Comparison of ENCODE assay signal across 8 mouse cellular contexts in genomic region chr16:95702562-95703545, GRCm38 (mm10). TPM values are rescaled to one million over a fixed set of nuclear protein-coding genes. Genes with fewer than 3 reads are reported as not detected.
DNase-seq lines count a peak whose midpoint lies in the region; ATAC-seq lines count a peak whose summit lies in the region.

No protein-coding gene starts in this region.

- peaks cover 31% of the 10 kb centered on the region for H3K4me1 ChIP-seq in hindbrain, embryonic 10.5 days (replicated peaks)
- H3K4me1 ChIP-seq in liver, embryonic 12.5 days, result peaks cover 37% of the 10 kb centered on the region
- H3K4me1 ChIP-seq in neural tube, embryonic 13.5 days (replicated peaks), result peaks cover 36% of the 10 kb centered on the region

- H3K27me3 ChIP-seq in hindbrain, embryonic 10.5 days (ENCODE audit: insufficient read depth, poor library complexity, severe bottlenecking), result no peaks in the 10 kb centered on the region
- H3K27me3 ChIP-seq in liver, embryonic 12.5 days (replicated peaks), result no peaks in the 10 kb centered on the region
- H3K27me3 ChIP-seq in neural tube, embryonic 13.5 days, result no peaks in the 10 kb centered on the region

- H3K36me3 ChIP-seq in hindbrain, embryonic 10.5 days, result peaks cover 12% of the 10 kb centered on the region
- peaks cover 24% of the 10 kb centered on the region for H3K36me3 ChIP-seq in liver, embryonic 12.5 days
- peaks cover 6% of the 10 kb centered on the region; the same call in 1 of the 2 replicates for H3K36me3 ChIP-seq in neural tube, embryonic 13.5 days

- no peaks in the 10 kb centered on the region for H3K9me3 ChIP-seq in hindbrain, embryonic 10.5 days
- no peaks in the 10 kb centered on the region for H3K9me3 ChIP-seq in liver, embryonic 12.5 days (replicated peaks)
- no peaks in the 10 kb centered on the region for H3K9me3 ChIP-seq in neural tube, embryonic 13.5 days

- H3K4me3 ChIP-seq in hindbrain, embryonic 10.5 days, result peak overlapping the region; percentile 82
- H3K4me3 ChIP-seq in liver, embryonic 12.5 days, result peak overlapping the region; percentile 68
- peak overlapping the region; percentile 91 for H3K4me3 ChIP-seq in neural tube, embryonic 13.5 days

- WGBS in hindbrain, embryonic 10.5 days, result 2% methylated on average over 62 of the region's 62 CpGs
- WGBS in liver, embryonic 12.5 days (ENCODE audit: insufficient replicate concordance), result 2% methylated on average over 62 of the region's 62 CpGs
- WGBS in neural tube, embryonic 13.5 days, result 1% methylated on average over 62 of the region's 62 CpGs

- peak overlapping the region; percentile 78 for H3K9ac ChIP-seq in liver, embryonic 12.5 days
- H3K9ac ChIP-seq in neural tube, embryonic 13.5 days, result peak overlapping the region; percentile 93

- peak overlapping the region; percentile 96 for H3K27ac ChIP-seq in hindbrain, embryonic 10.5 days
- H3K27ac ChIP-seq in liver, embryonic 12.5 days, result peak overlapping the region; percentile 74
- H3K27ac ChIP-seq in neural tube, embryonic 13.5 days (replicated peaks), result peak overlapping the region; percentile 90

- peak overlapping the region; percentile 84 for H3K4me2 ChIP-seq in liver, embryonic 12.5 days
- peak overlapping the region; percentile 90 for H3K4me2 ChIP-seq in neural tube, embryonic 13.5 days

- peak; percentile 89 for ATAC-seq in liver, embryonic 12.5 days
- ATAC-seq in neural tube, embryonic 13.5 days (ENCODE audit: low read depth), result peak; percentile 89

- DNase-seq in layer of hippocampus, adult 9-11 months, result peak; percentile 42
- no peak for DNase-seq in layer of hippocampus, postnatal 10 days (ENCODE audit: low spot score in 2 of 2)
- DNase-seq in Muller cell, postnatal 12 days (ENCODE audit: inconsistent ontology term), result peak; percentile 46
- DNase-seq in cerebellum, postnatal 36 days, result peak; percentile 38 to 57
- DNase-seq in hindbrain, embryonic 10.5 days (ENCODE audit: low spot score), result peak; percentile 14
- DNase-seq in gastrocnemius, postnatal 10 days, result no peak

RNA-seq across cellular contexts. Expression of gene Ets2, which starts 1.0 kb away (rescaled TPM):
- 10 to 100 TPM; 40.0 to 40.6 TPM for total RNA-seq in layer of hippocampus, postnatal 10 days (2021)
- polyA plus RNA-seq in hindbrain, embryonic 10.5 days (2016; fragmentation: Nextera tagmentation; extraction: Ambion mirVana), result 19.6 and 23.9 TPM in 2 replicates
- polyA plus RNA-seq in liver, embryonic 12.5 days (2016; fragmentation: Nextera tagmentation; extraction: Ambion mirVana), result 18.6 and 19.7 TPM in 2 replicates
- polyA plus RNA-seq in neural tube, embryonic 13.5 days (2015; fragmentation: Nextera tagmentation; extraction: Ambion mirVana), result 23.9 and 28.7 TPM in 2 replicates
- total RNA-seq in gastrocnemius, postnatal 10 days (2021), result 10 to 100 TPM; 57.8 to 65.1 TPM

Comparison
In these comparisons a context has a peak if more than half of its experiments do, and no peak if none do; other contexts are left out.
1. DNase-seq: peak in layer of hippocampus, adult 9-11 months (single experiment), Muller cell, postnatal 12 days (single experiment), cerebellum, postnatal 36 days (2 of 2) and hindbrain, embryonic 10.5 days (single experiment); none in layer of hippocampus, postnatal 10 days (0 of 2) and gastrocnemius, postnatal 10 days (single experiment).
2. Peak in every context shown above with its lines, with median percentiles within 50 percentile points of each other: H3K27ac ChIP-seq and H3K4me3 ChIP-seq.